Mouse (Mus musculus) telencephalon, adult 2 months (tissue): ENCODE measurements at regions not wholly inside any gene's neighbourhood (a gene's known extent, or its start where the extent isn't known, plus 50 kb on each side); places are given as distances from the start of the nearest gene placed in this dataset.
A peak's percentile ranks its signal among the peaks of the same experiment; 100 is the strongest.

Experiments
- DNase-seq: peaks from one replicate; pipeline ENCODE4 v3.0.0-alpha.2; 2011; ENCODE audit warnings: low read depth, low spot score

- peak; percentile 47 for DNase-seq
Measured at GRCm38 (mm10) chr11:7010858-7011257, 52.4 kb upstream of the Adcy1 start.

- peak; percentile 60 for DNase-seq
Measured at GRCm38 (mm10) chr11:6999329-6999728, 64.0 kb upstream of the Adcy1 start.

GRCm38 (mm10) chr11:6998810-6999209, 64.5 kb upstream of the Adcy1 start:
- DNase-seq: no peak

- no peak for DNase-seq
Measured at GRCm38 (mm10) chr11:6997508-6997907, 65.8 kb upstream of the Adcy1 start.

- DNase-seq: no peak
Measured at GRCm38 (mm10) chr11:6993731-6994130, 69.6 kb upstream of the Adcy1 start.

GRCm38 (mm10) chr11:6991626-6992025, 71.7 kb upstream of the Adcy1 start:
- DNase-seq: no peak

- DNase-seq: no peak
Measured at GRCm38 (mm10) chr11:6990711-6991110, 72.6 kb upstream of the Adcy1 start.

GRCm38 (mm10) chr11:6988884-6989824, 74.1 kb upstream of the Adcy1 start:
- no peak for DNase-seq

GRCm38 (mm10) chr11:6987995-6988394, 75.3 kb upstream of the Adcy1 start:
- no peak for DNase-seq

GRCm38 (mm10) chr11:6987105-6987504, 76.2 kb upstream of the Adcy1 start:
- DNase-seq: no peak

GRCm38 (mm10) chr11:6982076-6982475, 81.2 kb upstream of the Adcy1 start:
- DNase-seq: no peak

GRCm38 (mm10) chr11:6979656-6980055, 83.6 kb upstream of the Adcy1 start:
- no peak for DNase-seq

GRCm38 (mm10) chr11:6969196-6969595, 94.1 kb upstream of the Adcy1 start:
- no peak for DNase-seq

GRCm38 (mm10) chr11:6966968-6967367, 96.3 kb upstream of the Adcy1 start:
- DNase-seq: peak; percentile 83

GRCm38 (mm10) chr11:6964524-6964923, 98.8 kb upstream of the Adcy1 start:
- DNase-seq: peak; percentile 74

GRCm38 (mm10) chr11:6963600-6963999, 99.7 kb upstream of the Adcy1 start:
- no peak for DNase-seq

GRCm38 (mm10) chr11:6962786-6963575, 100.3 kb upstream of the Adcy1 start:
- DNase-seq: no peak

- no peak for DNase-seq
Measured at GRCm38 (mm10) chr11:6962322-6962721, 101.0 kb upstream of the Adcy1 start.

- DNase-seq: no peak
Measured at GRCm38 (mm10) chr11:6952787-6953186, 110.5 kb upstream of the Adcy1 start.

GRCm38 (mm10) chr11:6951361-6951760, 111.9 kb upstream of the Adcy1 start:
- no peak for DNase-seq

GRCm38 (mm10) chr11:6949051-6949450, 111.6 kb upstream of the Gm11983 start:
- DNase-seq: no peak

GRCm38 (mm10) chr11:6934157-6934556, 96.7 kb upstream of the Gm11983 start:
- DNase-seq: peak; percentile 26

- DNase-seq: no peak
Measured at GRCm38 (mm10) chr11:6926036-6926435, 88.6 kb upstream of the Gm11983 start.
